Mouse (Mus musculus) MEL (cell line): ENCODE data around the gene Grid1. TPM values are rescaled to one million over a fixed set of nuclear protein-coding genes. Genes with fewer than 3 reads are reported as not detected.

Source experiments
- DNase-seq: peaks from one replicate; pipeline ENCODE4 v3.0.0; 2011; ENCODE audit warnings: low read depth, low spot score
- H3K27ac ChIP-seq: 2 replicates; pipeline ENCODE4 v1.5.1; 2012; ENCODE audit warnings: low read depth, mild to moderate bottlenecking, control low read depth, low read length, moderate library complexity; ENCODE audit not compliant: control insufficient read depth
- H3K27me3 ChIP-seq, 2 experiments: fragments of 150-350 bp in 1 of 2; sonication (generic) in 1 of 2; 2 replicates each; pipeline ENCODE4 v1.6.1; 2012; ENCODE audit warnings: low read length in 2 of 2, mild to moderate bottlenecking in 2 of 2, improper control_type of control experiment in 1 of 2, moderate library complexity in 1 of 2; ENCODE audit not compliant: insufficient read depth in 2 of 2, control insufficient read depth in 1 of 2
- H3K36me3 ChIP-seq, 2 experiments: 2 replicates each; pipeline ENCODE4 v1.6.1; 2012 to 2014; ENCODE audit warnings: low read length in 2 of 2, improper control_type of control experiment in 1 of 2, inconsistent platforms in 1 of 2, mild to moderate bottlenecking in 1 of 2; ENCODE audit not compliant: insufficient read depth in 2 of 2, control insufficient read depth in 1 of 2
- H3K4me1 ChIP-seq, 2 experiments: fragments of 150-350 bp in 1 of 2; sonication (generic) in 1 of 2; 2 replicates each; pipeline ENCODE4 v1.6.1; 2012; ENCODE audit warnings: low read length in 2 of 2, improper control_type of control experiment in 1 of 2, mild to moderate bottlenecking in 1 of 2; ENCODE audit not compliant: insufficient read depth in 2 of 2, control insufficient read depth in 1 of 2
- H3K4me3 ChIP-seq, 2 experiments: fragments of 150-350 bp in 1 of 2; sonication (generic) in 1 of 2; 2 replicates each; pipeline ENCODE4 v1.5.1; 2012; ENCODE audit warnings: low read depth in 2 of 2, low read length in 2 of 2, mild to moderate bottlenecking in 2 of 2, moderate library complexity in 2 of 2, control low read depth in 1 of 2, improper control_type of control experiment in 1 of 2; ENCODE audit not compliant: control insufficient read depth in 1 of 2, insufficient read depth in 1 of 2
- H3K79me2 ChIP-seq: 2 replicates; pipeline ENCODE4 v1.6.1; 2012; ENCODE audit warnings: mild to moderate bottlenecking, low read length, moderate library complexity; ENCODE audit not compliant: control insufficient read depth, poor library complexity, insufficient read depth
- H3K9ac ChIP-seq: 2 replicates; pipeline ENCODE4 v1.6.1; 2012; ENCODE audit warnings: low read depth, mild to moderate bottlenecking, control low read depth, low read length, moderate library complexity; ENCODE audit not compliant: control insufficient read depth, poor library complexity, severe bottlenecking
- H3K9me3 ChIP-seq: fragments of 150-350 bp; sonication (generic); replicated peaks from 2 replicates; pipeline ENCODE4 v1.6.1; 2012; ENCODE audit warnings: mild to moderate bottlenecking, low read length, improper control_type of control experiment, moderate library complexity; ENCODE audit not compliant: insufficient read depth
- CTCF ChIP-seq, 3 experiments: IDR thresholded peaks in 2 of 3; conservative IDR thresholded peaks in 1 of 3; 2 replicates each; pipeline ENCODE4 v1.5.1; 2011 to 2012; ENCODE audit warnings: low read length in 3 of 3, low read depth in 2 of 3, mild to moderate bottlenecking in 2 of 3, improper control_type of control experiment in 1 of 3, inconsistent platforms in 1 of 3, mixed read lengths in 1 of 3, moderate library complexity in 1 of 3; ENCODE audit not compliant: control insufficient read depth in 1 of 3, insufficient read depth in 1 of 3, poor library complexity in 1 of 3, severe bottlenecking in 1 of 3
- E2F4 ChIP-seq: IDR thresholded peaks from 2 replicates; pipeline ENCODE4 v1.6.1; 2011; ENCODE audit warnings: low read depth, low read length, improper control_type of control experiment, borderline replicate concordance
- ELF1 ChIP-seq: IDR thresholded peaks from 2 replicates; pipeline ENCODE4 v1.6.1; 2014; ENCODE audit warnings: low read depth, mild to moderate bottlenecking, inconsistent platforms, low read length, improper control_type of control experiment, moderate library complexity
- EP300 ChIP-seq, 2 experiments: IDR thresholded peaks; 2 replicates each; pipeline ENCODE4 v1.6.1; 2011; ENCODE audit warnings: improper control_type of control experiment in 2 of 2, low read length in 2 of 2, low read depth in 1 of 2, mild to moderate bottlenecking in 1 of 2
- ETS1 ChIP-seq: IDR thresholded peaks from 2 replicates; pipeline ENCODE4 v1.6.1; 2012; ENCODE audit warnings: low read depth, mild to moderate bottlenecking, inconsistent platforms, low read length, improper control_type of control experiment, moderate library complexity
- GABPA ChIP-seq: IDR thresholded peaks from 2 replicates; pipeline ENCODE4 v1.6.1; 2012; ENCODE audit warnings: low read depth, mild to moderate bottlenecking, inconsistent platforms, low read length, improper control_type of control experiment, moderate library complexity
- JUND ChIP-seq: IDR thresholded peaks from 2 replicates; pipeline ENCODE4 v1.6.1; 2011; ENCODE audit warnings: low read depth, mild to moderate bottlenecking, improper control_type of control experiment, low read length
- POLR2A ChIP-seq, 2 experiments: IDR thresholded peaks; 2 replicates each; pipeline ENCODE4 v1.6.1; 2011 to 2012; ENCODE audit warnings: low read length in 2 of 2, mild to moderate bottlenecking in 2 of 2, control low read depth in 1 of 2, improper control_type of control experiment in 1 of 2, low read depth in 1 of 2, moderate library complexity in 1 of 2; ENCODE audit not compliant: control insufficient read depth in 1 of 2, insufficient read depth in 1 of 2, poor library complexity in 1 of 2
- POLR2AphosphoS5 ChIP-seq: IDR thresholded peaks from 2 replicates; pipeline ENCODE4 v1.6.1; 2012; ENCODE audit warnings: low read depth, borderline replicate concordance, mild to moderate bottlenecking, inconsistent platforms, low read length, moderate library complexity, mixed read lengths
- RAD21 ChIP-seq: IDR thresholded peaks from 2 replicates; pipeline ENCODE4 v1.6.1; 2011; ENCODE audit warnings: mild to moderate bottlenecking, low read depth, low read length, improper control_type of control experiment
- SIN3A ChIP-seq: IDR thresholded peaks from 2 replicates; pipeline ENCODE4 v1.6.1; 2012; ENCODE audit warnings: low read length, improper control_type of control experiment, inconsistent platforms
- SMC3 ChIP-seq: IDR thresholded peaks from 2 replicates; pipeline ENCODE4 v1.6.1; 2011; ENCODE audit warnings: low read depth, low read length, improper control_type of control experiment
- TAL1 ChIP-seq: IDR thresholded peaks from 2 replicates; pipeline ENCODE4 v1.6.1; 2012; ENCODE audit warnings: mild to moderate bottlenecking, inconsistent platforms, low read length, moderate library complexity, mixed read lengths
- USF1 ChIP-seq: IDR thresholded peaks from 2 replicates; pipeline ENCODE4 v1.6.1; 2014; ENCODE audit warnings: low read depth, mild to moderate bottlenecking, inconsistent platforms, low read length, improper control_type of control experiment, moderate library complexity
- USF2 ChIP-seq, 2 experiments: IDR thresholded peaks; 2 replicates each; pipeline ENCODE4 v1.6.1; 2011 to 2012; ENCODE audit warnings: improper control_type of control experiment in 2 of 2, low read length in 2 of 2, borderline replicate concordance in 1 of 2, inconsistent platforms in 1 of 2, low read depth in 1 of 2, mild to moderate bottlenecking in 1 of 2; ENCODE audit not compliant: insufficient read depth in 1 of 2
- ZC3H11A ChIP-seq: IDR thresholded peaks from 2 replicates; pipeline ENCODE4 v1.6.1; 2012; ENCODE audit warnings: low read depth, mild to moderate bottlenecking, inconsistent platforms, low read length, improper control_type of control experiment
- ZMIZ1 ChIP-seq: IDR thresholded peaks from 2 replicates; pipeline ENCODE4 v1.6.1; 2012; ENCODE audit warnings: low read depth, mild to moderate bottlenecking, inconsistent platforms, low read length, improper control_type of control experiment, moderate library complexity
- polyA plus RNA-seq, 2 experiments: library from polyadenylated mRNA; stranded (reverse) in 1 of 2; unstranded in 1 of 2; fragments of >175 nt in 1 of 2; fragments of >200 nt in 1 of 2; gene quantifications; 2 replicates each; pipeline versions ENCODE4 v1.2.1 to v1.2.4; 2012; ENCODE audit warnings: low replicate concordance in 2 of 2, low read depth in 1 of 2; ENCODE audit not compliant: insufficient read length in 2 of 2, insufficient read depth in 1 of 2, missing spikeins in 1 of 2
- total RNA-seq: library from RNA; depleted of rRNA; stranded (reverse); fragments of 300-350 nt; gene quantifications from 2 replicates; pipeline ENCODE4 v1.2.3, GENCODE M21; 2012

Gene Grid1
- total and polyA plus RNA-seq, 3 experiments = not detected

DNA sequence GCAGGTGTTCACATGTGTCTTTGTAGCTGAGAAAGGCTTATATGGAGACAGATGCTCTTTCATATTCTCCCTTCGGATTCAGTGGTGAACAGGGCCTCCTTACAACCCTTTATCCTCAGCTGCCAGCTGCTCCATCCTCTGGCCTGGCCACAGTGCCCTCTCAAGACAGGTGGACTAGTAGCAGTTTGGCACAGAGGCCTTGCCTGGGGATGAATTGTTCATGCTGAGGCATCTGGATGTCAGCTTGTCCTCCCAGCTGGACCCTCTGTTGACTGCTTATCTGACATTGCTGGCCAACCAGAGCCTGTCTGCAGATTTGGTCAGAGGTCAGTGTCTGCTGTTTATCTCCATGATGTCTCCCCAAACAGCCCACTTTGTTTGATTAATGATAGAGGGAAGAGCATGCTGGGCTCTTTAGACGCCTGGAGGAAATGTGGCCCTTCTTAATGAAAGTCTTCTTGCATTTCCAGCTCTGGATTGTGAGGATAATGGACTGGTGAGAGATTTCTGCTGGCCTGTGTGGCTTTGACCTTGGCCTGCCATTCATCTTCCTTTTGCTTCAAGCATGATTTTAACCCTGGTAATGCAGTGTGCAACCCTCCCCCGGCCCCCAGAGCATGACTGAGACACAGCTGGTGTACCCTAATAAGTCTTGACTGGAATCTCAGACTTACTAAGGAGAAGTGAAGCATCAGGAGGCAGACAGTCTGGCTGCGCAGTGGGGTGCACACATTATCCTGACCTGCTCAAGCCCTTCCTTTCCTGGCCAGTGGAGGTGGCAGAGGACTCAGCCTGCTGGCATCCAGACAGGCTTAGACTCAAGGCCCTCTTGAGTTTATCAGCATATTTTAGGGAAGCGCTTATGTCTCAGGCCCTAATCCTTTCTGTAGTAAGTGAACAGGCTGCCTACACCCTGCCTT lies 493.7 kb downstream of the Grid1 start:
- H3K4me3 ChIP-seq = no peak overlapping the region
- H3K79me2 ChIP-seq = no peaks in the 10 kb centered on the region
- H3K27me3 ChIP-seq = no peaks in the 10 kb centered on the region
- no peak for DNase-seq
- no peaks in the 10 kb centered on the region for H3K36me3 ChIP-seq
- H3K9me3 ChIP-seq = no peaks in the 10 kb centered on the region
- H3K27ac ChIP-seq = no peak overlapping the region
- H3K4me1 ChIP-seq = no peaks in the 10 kb centered on the region
- H3K9ac ChIP-seq = no peak overlapping the region
- TF ChIP-seq ETS1 (no peak), USF1 (no peak), POLR2A (IDR thresholded peaks at IDR 0.05; ENCODE audit: control insufficient read depth in 1 of 2, insufficient read depth in 1 of 2, low read depth in 1 of 2, low read length in 2 of 2, poor library complexity in 1 of 2) (no peak), SIN3A (no peak), USF2 (IDR thresholded peaks at IDR 0.05; ENCODE audit: borderline replicate concordance in 1 of 2, insufficient read depth in 1 of 2, low read depth in 1 of 2, low read length in 2 of 2) (no peak), POLR2AphosphoS5 (no peak), ZC3H11A (no peak), ZMIZ1 (no peak), ELF1 (no peak), CTCF (IDR thresholded peaks at IDR 0.05 in 2 of 3, conservative IDR thresholded peaks at IDR 0.05 in 1 of 3; ENCODE audit: control insufficient read depth in 1 of 3, insufficient read depth in 1 of 3, low read depth in 2 of 3, low read length in 3 of 3, poor library complexity in 1 of 3, severe bottlenecking in 1 of 3) (no peak), GABPA (no peak), JUND (no peak), TAL1 (no peak), RAD21 (no peak), E2F4 (no peak), EP300 (IDR thresholded peaks at IDR 0.05; ENCODE audit: low read depth in 1 of 2, low read length in 2 of 2) (no peak)
- TF ChIP-seq, all 39 proteins: peak for 0

DNA sequence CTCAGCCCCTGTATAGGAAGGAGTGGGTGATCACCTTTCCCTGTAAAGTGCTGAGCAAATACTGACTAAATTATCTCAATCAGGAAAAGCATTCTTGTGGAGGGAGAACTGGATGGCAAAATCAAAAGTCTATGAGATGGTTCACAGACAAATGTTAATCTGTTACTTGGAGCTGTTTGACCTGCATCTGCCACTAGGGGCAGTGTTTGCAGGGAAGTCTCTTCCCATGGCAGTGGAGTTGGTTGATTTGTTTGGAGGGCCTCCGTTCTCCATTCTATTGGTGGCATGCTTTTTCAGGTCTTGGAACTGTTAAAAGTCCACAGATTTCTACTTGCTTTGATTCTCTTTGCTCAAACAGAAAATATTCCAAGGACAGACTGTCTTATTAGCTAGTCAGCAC lies 506.4 kb downstream of the Grid1 start:
- TF ChIP-seq CTCF (IDR thresholded peaks at IDR 0.05 in 2 of 3, conservative IDR thresholded peaks at IDR 0.05 in 1 of 3; ENCODE audit: control insufficient read depth in 1 of 3, insufficient read depth in 1 of 3, low read depth in 2 of 3, low read length in 3 of 3, poor library complexity in 1 of 3, severe bottlenecking in 1 of 3) = peak; percentile 24 to 40 (median 30); a peak in 4 of 6 replicates
- TF ChIP-seq SMC3 = no peak
- Histone ChIP-seq H3K4me1 (no peaks in the 10 kb centered on the region), H3K4me3 (no peak overlapping the region), H3K27ac (no peak overlapping the region), H3K27me3 (no peaks in the 10 kb centered on the region), H3K9ac (no peak overlapping the region), H3K79me2 (no peaks in the 10 kb centered on the region), H3K9me3 (no peaks in the 10 kb centered on the region), H3K36me3 (no peaks in the 10 kb centered on the region)
- peak; percentile 5 for DNase-seq
